Mouse (Mus musculus): ENCODE measurements around the gene Tmem89.

- TF ChIP-seq CTCF (conservative IDR thresholded peaks at IDR 0.05; ENCODE audit: insufficient read depth, insufficient read length, low read depth, low read length) (no peak), POLR2A (IDR thresholded peaks at IDR 0.05; ENCODE audit: low read depth, low read length) (no peak)
These were observed 30.7 kb downstream of the Tmem89 start for GRCm38 (mm10) chr9:108945111-108945510.
